Mouse (Mus musculus): ENCODE data around the gene Pdxp.

- TF ChIP-seq TCF3 (IDR thresholded peaks at IDR 0.05; ENCODE audit: insufficient read length, low read depth) (no peak), MAX (IDR thresholded peaks at IDR 0.05; ENCODE audit: low read depth) (no peak), USF1 (IDR thresholded peaks at IDR 0.05; ENCODE audit: low read depth) (no peak), POLR2A (IDR thresholded peaks at IDR 0.05; ENCODE audit: insufficient read length, low read depth) (no peak), POLR2AphosphoS2 (IDR thresholded peaks at IDR 0.05; ENCODE audit: insufficient read length, low read depth) (no peak), TCF12 (IDR thresholded peaks at IDR 0.05; ENCODE audit: insufficient read depth, poor library complexity, severe bottlenecking) (no peak), MYOD1 (IDR thresholded peaks at IDR 0.05; ENCODE audit: control insufficient read depth in 1 of 3, insufficient read length in 2 of 3, low read depth in 2 of 3) (no peak), MYOG (IDR thresholded peaks at IDR 0.05; ENCODE audit: control insufficient read depth in 1 of 3, insufficient read depth in 1 of 3, insufficient read length in 2 of 3, low read depth in 2 of 3) (no peak), CEBPB (IDR thresholded peaks at IDR 0.05; ENCODE audit: insufficient read depth, poor library complexity, severe bottlenecking) (no peak)
Measured at GRCm38 (mm10) chr15:78940325-78940724, 26.6 kb downstream of the Pdxp start.
